Mouse (Mus musculus) heart, adult 2 months (tissue): Measurements from ENCODE around the gene Agbl4. TPM values are rescaled to one million over a fixed set of nuclear protein-coding genes. Genes with fewer than 3 reads are reported as not detected.

Source experiments
- DNase-seq, 2 experiments: peaks; one replicate each; pipeline ENCODE4 v3.0.0; 2021
- H3K27ac ChIP-seq: fragments of 200-600 bp; 2 replicates; pipeline ENCODE4 v1.8.1; 2022
- H3K27me3 ChIP-seq: fragments of 200-500 bp; 2 replicates; pipeline ENCODE4 v1.6.1; 2012; ENCODE audit warnings: mild to moderate bottlenecking, low read length, inconsistent platforms, mixed read lengths; ENCODE audit not compliant: control insufficient read depth, insufficient read depth
- H3K36me3 ChIP-seq: fragments of 200-500 bp; 2 replicates; pipeline ENCODE4 v1.6.1; 2012; ENCODE audit warnings: low read length, inconsistent platforms; ENCODE audit not compliant: control insufficient read depth, insufficient read depth
- H3K4me1 ChIP-seq: fragments of 200-500 bp; 2 replicates; pipeline ENCODE4 v1.6.1; 2011; ENCODE audit warnings: low read length; ENCODE audit not compliant: control insufficient read depth, insufficient read depth
- H3K4me3 ChIP-seq: fragments of 200-600 bp; 2 replicates; pipeline ENCODE4 v1.8.1; 2022
- H3K79me2 ChIP-seq: fragments of 200-500 bp; replicated peaks from 2 replicates; pipeline ENCODE4 v1.6.1; 2012; ENCODE audit warnings: mild to moderate bottlenecking, inconsistent platforms, low read length, moderate library complexity, mixed read lengths; ENCODE audit not compliant: control insufficient read depth, insufficient read depth
- H3K9ac ChIP-seq: fragments of 200-500 bp; 2 replicates; pipeline ENCODE4 v1.6.1; 2012; ENCODE audit warnings: low read depth, mild to moderate bottlenecking, control low read depth, inconsistent platforms, low read length, mixed read lengths
- CTCF ChIP-seq: fragments of 200-600 bp; IDR thresholded peaks from 2 replicates; pipeline ENCODE4 v1.8.1; 2022; ENCODE audit warnings: antibody characterized with exemption, mild to moderate bottlenecking, moderate library complexity
- EP300 ChIP-seq: fragments of 200-500 bp; IDR thresholded peaks from 2 replicates; pipeline ENCODE4 v1.6.1; 2011; ENCODE audit warnings: low read depth, low read length, control low read depth; ENCODE audit not compliant: insufficient read depth
- POLR2A ChIP-seq: fragments of 200-500 bp; IDR thresholded peaks from 2 replicates; pipeline ENCODE4 v1.6.1; 2011; ENCODE audit warnings: mild to moderate bottlenecking, low read depth, low read length, control low read depth; ENCODE audit not compliant: insufficient read depth
- WGBS: fragments of 180-500 bp; shearing (Covaris S2); methylation state at CpG from one replicate; pipeline ENCODE4 v1.1.7; 2018; 5-methylcytosine and 5-hydroxymethylcytosine counted together
- intact Hi-C: fragments of 180-260 bp; cut with DNase I; formaldehyde crosslinking; loops from one replicate; pipeline ENCODE4 v1.15.1; 2025
- polyA plus RNA-seq: library from polyadenylated mRNA; depleted of rRNA; stranded (reverse); fragments of >200 nt; gene quantifications from 2 replicates; pipeline ENCODE4 v1.2.3, GENCODE M21; 2012
- total RNA-seq, 2 experiments: library from RNA; stranded (reverse); gene quantifications; 2 replicates each; pipeline ENCODE4 v1.2.3; 2021

Agbl4 gene
- total and polyA plus RNA-seq, 3 experiments: 0.08 to 0.39 (median 0.30) TPM

DNA sequence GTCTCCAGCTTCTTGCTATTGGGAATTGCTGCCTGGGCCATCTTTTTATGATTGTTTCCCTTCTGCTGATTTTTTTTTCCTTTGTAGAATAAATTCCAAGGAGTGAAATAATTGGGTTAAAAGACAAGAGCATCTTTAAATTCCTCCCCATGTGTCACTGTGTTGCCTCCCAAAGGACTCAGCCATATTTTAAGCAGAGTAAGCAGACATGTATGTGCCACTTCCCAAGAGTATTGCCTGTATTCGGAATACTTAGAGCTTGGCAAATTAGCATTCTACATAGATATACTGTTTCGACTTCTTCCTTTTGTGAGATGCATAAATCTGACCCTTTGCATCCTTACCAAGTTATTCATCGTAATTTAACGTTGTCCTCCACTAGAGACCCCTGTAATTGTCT lies 1070.3 kb downstream of the Agbl4 start:
- 82% methylated on average over 4 of the region's 4 CpGs for WGBS

GRCm38 (mm10) chr4:111469847-111470246 lies 1072.4 kb downstream of the Agbl4 start:
- H3K36me3 ChIP-seq: no peaks in the 10 kb centered on the region
- intact Hi-C loops: no loop called here
- H3K9ac ChIP-seq: no peak overlapping the region
- H3K27me3 ChIP-seq: no peaks in the 10 kb centered on the region
- 66% methylated on average over 2 of the region's 2 CpGs for WGBS
- no peak for TF ChIP-seq CTCF
- TF ChIP-seq EP300: no peak
- no peak for TF ChIP-seq POLR2A
- no peaks in the 10 kb centered on the region for H3K4me1 ChIP-seq
- H3K27ac ChIP-seq: no peak overlapping the region
- no peak overlapping the region for H3K4me3 ChIP-seq
- no peaks in the 10 kb centered on the region for H3K79me2 ChIP-seq
- DNase-seq: no peak

More for the DNA sequence above, 1070.3 kb downstream of the Agbl4 start:
- TF ChIP-seq EP300 (no peak), POLR2A (no peak), CTCF (no peak)
- no peak overlapping the region for H3K9ac ChIP-seq
- no peak overlapping the region for H3K27ac ChIP-seq
- H3K27me3 ChIP-seq: no peaks in the 10 kb centered on the region
- no peaks in the 10 kb centered on the region for H3K4me1 ChIP-seq
- no peaks in the 10 kb centered on the region for H3K36me3 ChIP-seq
- no peaks in the 10 kb centered on the region for H3K79me2 ChIP-seq
- DNase-seq: no peak
- intact Hi-C loops: no loop called here
- no peak overlapping the region for H3K4me3 ChIP-seq

- H3K9ac ChIP-seq: no peak overlapping the region
- 77% methylated on average over 3 of the region's 3 CpGs for WGBS
These were observed 1074.3 kb downstream of the Agbl4 start for GRCm38 (mm10) chr4:111471726-111472125.

GRCm38 (mm10) chr4:111472511-111472910 lies 1075.0 kb downstream of the Agbl4 start:
- Histone ChIP-seq H3K36me3 (no peaks in the 10 kb centered on the region), H3K4me3 (no peak overlapping the region), H3K27me3 (no peaks in the 10 kb centered on the region), H3K4me1 (no peaks in the 10 kb centered on the region), H3K9ac (no peak overlapping the region), H3K79me2 (no peaks in the 10 kb centered on the region), H3K27ac (no peak overlapping the region)
- 86% methylated on average over 3 of the region's 3 CpGs for WGBS
- TF ChIP-seq EP300: no peak
- no peak for TF ChIP-seq POLR2A
- no peak for TF ChIP-seq CTCF
- DNase-seq: no peak
- intact Hi-C loops: no loop called here

More at GRCm38 (mm10) chr4:111471726-111472125, 1074.3 kb downstream of the Agbl4 start:
- no peak for TF ChIP-seq EP300
- no peak for TF ChIP-seq POLR2A
- TF ChIP-seq CTCF: no peak
- H3K36me3 ChIP-seq: no peaks in the 10 kb centered on the region
- no peaks in the 10 kb centered on the region for H3K4me1 ChIP-seq
- intact Hi-C loops: no loop called here
- no peak overlapping the region for H3K4me3 ChIP-seq
- H3K27me3 ChIP-seq: no peaks in the 10 kb centered on the region
- H3K27ac ChIP-seq: no peak overlapping the region
- H3K79me2 ChIP-seq: no peaks in the 10 kb centered on the region
- no peak for DNase-seq

GRCm38 (mm10) chr4:111473014-111473413 lies 1075.6 kb downstream of the Agbl4 start:
- 75% methylated on average over 1 of the region's 1 CpGs for WGBS
- Histone ChIP-seq H3K27ac (no peak overlapping the region), H3K4me1 (no peaks in the 10 kb centered on the region), H3K4me3 (no peak overlapping the region), H3K27me3 (no peaks in the 10 kb centered on the region), H3K79me2 (no peaks in the 10 kb centered on the region), H3K36me3 (no peaks in the 10 kb centered on the region), H3K9ac (no peak overlapping the region)
- no peak for DNase-seq
- intact Hi-C loops: no loop called here
- TF ChIP-seq EP300 (no peak), CTCF (no peak), POLR2A (no peak)

DNA sequence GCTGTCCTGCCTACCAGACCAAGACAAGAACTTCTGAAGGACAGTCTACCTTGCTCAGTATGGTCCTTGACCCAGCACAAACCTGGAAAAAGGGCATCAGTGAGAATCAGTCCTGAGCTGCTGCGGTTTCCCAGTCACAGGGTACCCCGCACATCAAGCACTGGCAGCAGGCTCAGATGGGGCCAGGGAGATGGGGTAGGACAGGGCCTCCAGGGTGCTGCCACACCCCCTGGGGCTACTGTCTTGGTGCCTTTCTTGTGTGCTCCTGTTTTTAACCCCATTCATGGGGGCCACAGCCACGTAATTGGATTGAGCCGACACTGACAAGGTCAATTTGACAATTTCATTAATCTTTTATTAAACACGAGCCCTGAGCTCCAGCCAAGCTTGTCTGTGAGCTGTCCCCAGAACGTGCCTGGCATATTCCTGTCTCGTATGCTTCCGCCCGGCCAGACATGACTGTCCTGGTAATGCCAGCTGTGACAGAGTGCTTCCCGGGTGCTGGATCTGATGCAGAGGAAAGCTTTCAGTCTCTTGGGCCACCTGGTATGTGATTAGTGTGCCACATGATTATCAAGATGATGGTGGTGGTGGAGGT lies 1078.0 kb downstream of the Agbl4 start:
- WGBS: 79% methylated on average over 10 of the region's 10 CpGs
- Histone ChIP-seq H3K79me2 (no peaks in the 10 kb centered on the region), H3K27me3 (no peaks in the 10 kb centered on the region), H3K36me3 (no peaks in the 10 kb centered on the region), H3K4me3 (no peak overlapping the region), H3K4me1 (no peaks in the 10 kb centered on the region), H3K27ac (no peak overlapping the region), H3K9ac (no peak overlapping the region)
- DNase-seq: no peak
- intact Hi-C loops: no loop called here
- TF ChIP-seq CTCF (no peak), POLR2A (no peak), EP300 (no peak)
